In genomic region chr2:32179363-32179762, GRCm38 (mm10) we compare ENCODE assay signal across 15 mouse cellular contexts. TPM values are rescaled to one million over a fixed set of nuclear protein-coding genes. Genes with fewer than 3 reads are reported as not detected.
DNase-seq lines count a peak whose midpoint lies in the region; ATAC-seq and TF ChIP-seq lines count a peak whose summit lies in the region.
"Had no signal": no experiment of that assay in that cellular context is flagged by ENCODE, and none has a peak within 500 bp of the region (broad histone marks: within the 10 kb centered on the region; RNA-seq: fewer than 3 reads in every experiment).

No protein-coding gene starts in this region.

- no peak for DNase-seq in heart, adult 2 months
- DNase-seq in kidney, adult 9 months: peak; percentile 41
- DNase-seq in kidney, adult 8-10 months: no peak
- DNase-seq in neural tube, embryonic 10.5 days (ENCODE audit: extremely low spot score, low spot score): no peak
- DNase-seq in yolk sac, embryonic 10.5 days (ENCODE audit: low spot score): peak; percentile 45
- DNase-seq: adrenal gland, postnatal 10 days; cerebellum, adult 18-20 months; midbrain, embryonic 14.5 days; right cerebral cortex, postnatal 14 days had no signal

- no peak for TF ChIP-seq CTCF in heart, adult 2 months (IDR thresholded peaks at IDR 0.05)

- TF ChIP-seq POLR2A in heart, adult 2 months (IDR thresholded peaks at IDR 0.05; ENCODE audit: insufficient read depth, low read depth, low read length): no peak

- no peak for TF ChIP-seq EP300 in heart, adult 2 months (IDR thresholded peaks at IDR 0.05; ENCODE audit: insufficient read depth, low read depth, low read length)

- H3K4me1 ChIP-seq in heart, embryonic 14.5 days (ENCODE audit: control insufficient read depth in 2 of 2, insufficient read depth in 2 of 2, low read length in 2 of 2): peaks cover 55 to 91% of the 10 kb centered on the region in 2 experiments
- peaks cover 44% of the 10 kb centered on the region for H3K4me1 ChIP-seq in heart, adult 2 months (ENCODE audit: control insufficient read depth, insufficient read depth, low read length)
- peaks cover 89% of the 10 kb centered on the region for H3K4me1 ChIP-seq in neural tube, embryonic 15.5 days

- peak overlapping the region; percentile 3; the same call in 1 of the 2 replicates for H3K4me2 ChIP-seq in heart, embryonic 14.5 days (ENCODE audit: low read length)
- no peak overlapping the region for H3K4me2 ChIP-seq in neural tube, embryonic 15.5 days
- H3K4me2 ChIP-seq: embryonic facial prominence, embryonic 12.5 days had no signal

- 20% methylated on average over 6 of the region's 6 CpGs for WGBS in heart, embryonic 14.5 days
- WGBS in heart, adult 2 months: 31% methylated on average over 6 of the region's 6 CpGs
- 80% methylated on average over 6 of the region's 6 CpGs for WGBS in neural tube, embryonic 15.5 days

- no peak for ATAC-seq in heart, embryonic 14.5 days (ENCODE audit: insufficient number of reproducible peaks, insufficient read depth, low FRiP score, low read depth)
- ATAC-seq in neural tube, embryonic 15.5 days (ENCODE audit: low FRiP score): no peak
- ATAC-seq: forebrain, embryonic 14.5 days; hindbrain, embryonic 16.5 days had no signal

- H3K4me3 ChIP-seq in heart, embryonic 14.5 days (ENCODE audit: control insufficient read depth in 1 of 2, insufficient read depth in 1 of 2, low read depth in 1 of 2, low read length in 2 of 2): no peak overlapping the region
- no peak overlapping the region for H3K4me3 ChIP-seq in heart, adult 2 months
- no peak overlapping the region for H3K4me3 ChIP-seq in neural tube, embryonic 15.5 days (replicated peaks)
- H3K4me3 ChIP-seq: embryonic facial prominence, embryonic 12.5 days had no signal

- peaks cover 18% of the 10 kb centered on the region for H3K79me2 ChIP-seq in heart, adult 2 months (replicated peaks; ENCODE audit: control insufficient read depth, insufficient read depth, low read length)

- intact Hi-C loops in heart, adult 2 months (cut with DNase I): no loop called here

- no peaks in the 10 kb centered on the region for H3K27me3 ChIP-seq in heart, embryonic 14.5 days (ENCODE audit: control insufficient read depth, insufficient read depth, low read length)
- H3K27me3 ChIP-seq in heart, adult 2 months (ENCODE audit: control insufficient read depth, insufficient read depth, low read length): no peaks in the 10 kb centered on the region
- no peaks in the 10 kb centered on the region for H3K27me3 ChIP-seq in neural tube, embryonic 15.5 days (replicated peaks)
- H3K27me3 ChIP-seq: embryonic facial prominence, embryonic 12.5 days had no signal

- H3K9me3 ChIP-seq in heart, embryonic 14.5 days (ENCODE audit: control insufficient read depth, low read length): no peaks in the 10 kb centered on the region
- no peaks in the 10 kb centered on the region for H3K9me3 ChIP-seq in neural tube, embryonic 15.5 days (replicated peaks)
- H3K9me3 ChIP-seq: embryonic facial prominence, embryonic 12.5 days had no signal

- H3K36me3 ChIP-seq in heart, embryonic 14.5 days (ENCODE audit: control insufficient read depth, insufficient read depth, low read length): peaks cover 18% of the 10 kb centered on the region
- H3K36me3 ChIP-seq in heart, adult 2 months (ENCODE audit: control insufficient read depth, insufficient read depth, low read length): no peaks in the 10 kb centered on the region; the same call in none of the 2 replicates
- peaks cover 6% of the 10 kb centered on the region for H3K36me3 ChIP-seq in neural tube, embryonic 15.5 days

- H3K9ac ChIP-seq in heart, embryonic 14.5 days (ENCODE audit: low read length): no peak overlapping the region
- H3K9ac ChIP-seq in heart, adult 2 months (ENCODE audit: low read depth, low read length): no peak overlapping the region
- no peak overlapping the region for H3K9ac ChIP-seq in neural tube, embryonic 15.5 days (replicated peaks)
- H3K9ac ChIP-seq: embryonic facial prominence, embryonic 12.5 days had no signal

- peak overlapping the region; percentile 52 to 78 for H3K27ac ChIP-seq in heart, embryonic 14.5 days (replicated peaks in 1 of 2; ENCODE audit: control insufficient read depth in 1 of 2, insufficient read depth in 1 of 2, low read depth in 2 of 2, low read length in 2 of 2)
- no peak overlapping the region for H3K27ac ChIP-seq in heart, adult 2 months
- H3K27ac ChIP-seq in neural tube, embryonic 15.5 days (replicated peaks): peak overlapping the region; percentile 33; the same call in 1 of the 2 replicates
- H3K27ac ChIP-seq: macrophage had no signal

RNA-seq across cellular contexts. Expression of gene Prrc2b, which starts 28.5 kb away (rescaled TPM):
- 35.8 and 41.8 TPM in 2 replicates for polyA plus RNA-seq in heart, embryonic 14.5 days (2014; fragmentation: Nextera tagmentation; extraction: Ambion mirVana)
- total RNA-seq in heart, adult 2 months (2021): 10 to 100 TPM; 78.3 to 82.6 TPM
- polyA plus RNA-seq in heart, adult 2 months (2012; rRNA removed): 39.3 and 46.9 TPM in 2 replicates
- polyA plus RNA-seq in neural tube, embryonic 15.5 days (2015; fragmentation: Nextera tagmentation; extraction: Ambion mirVana): 56.6 and 59.9 TPM in 2 replicates

RNA-seq across cellular contexts. Expression of gene Pomt1, which starts 57.0 kb away (rescaled TPM):
- 15.9 and 17.3 TPM in 2 replicates for polyA plus RNA-seq in heart, embryonic 14.5 days (2014; fragmentation: Nextera tagmentation; extraction: Ambion mirVana)
- 10 to 100 TPM; 13.1 to 16.9 TPM for total RNA-seq in heart, adult 2 months (2021)
- polyA plus RNA-seq in heart, adult 2 months (2012; rRNA removed): 17.7 and 19.7 TPM in 2 replicates
- polyA plus RNA-seq in neural tube, embryonic 15.5 days (2015; fragmentation: Nextera tagmentation; extraction: Ambion mirVana): 30.7 and 30.9 TPM in 2 replicates

Comparison
In these comparisons a context has a peak if more than half of its experiments do, and no peak if none do; other contexts are left out.
1. DNase-seq: peak in kidney, adult 9 months (single experiment) and yolk sac, embryonic 10.5 days (single experiment); none in heart, adult 2 months (0 of 2), kidney, adult 8-10 months (0 of 2) and neural tube, embryonic 10.5 days (single experiment).